Mouse (Mus musculus) left cerebral cortex, adult 18-20 months (tissue): ENCODE results near the gene Fam234a. TPM values are rescaled to one million over a fixed set of nuclear protein-coding genes. Genes with fewer than 3 reads are reported as not detected.
"Not testable (repeated sequence)": the region's sequence is repeated elsewhere in the genome, so short reads cannot be mapped to it uniquely, and the experiment has no call there.

Experiments
- DNase-seq, 2 experiments: peaks; one replicate each; pipeline ENCODE4 v3.0.0; 2021 to 2022; ENCODE audit warnings: low spot score in 2 of 2, mixed read lengths in 1 of 2
- total RNA-seq, 2 experiments: library from RNA; stranded (reverse); gene quantifications; 2 replicates each; pipeline ENCODE4 v1.2.3; 2021

Fam234a gene
- total RNA-seq, 2 experiments from 2014 or later = 14.5 to 22.1 TPM

GRCm38 (mm10) chr17:26181179-26181578, 62.9 kb downstream of the Fam234a start:
- DNase-seq = no peak

GRCm38 (mm10) chr17:26178611-26179010, 65.4 kb downstream of the Fam234a start:
- no peak for DNase-seq

- DNase-seq = not testable (repeated sequence)
These were observed 68.8 kb downstream of the Fam234a start for GRCm38 (mm10) chr17:26175248-26175647.

- no peak for DNase-seq
These were observed 76.0 kb downstream of the Fam234a start for GRCm38 (mm10) chr17:26168039-26168438.

GRCm38 (mm10) chr17:26162736-26163135, 81.3 kb downstream of the Fam234a start:
- no peak for DNase-seq

Other genes starting within 250 kb of the Fam234a start
- 10 to 100 TPM; 97.8 to 98.4 TPM for gene Rab11fip3, start 174.7 kb downstream of the Fam234a start, total RNA-seq
- gene Decr2, start 153.9 kb downstream of the Fam234a start, total RNA-seq = 10 to 100 TPM; 29.9 to 35.5 TPM
- 1 to 10 TPM; 3.2 to 3.9 TPM for gene Nme4, start 148.6 kb downstream of the Fam234a start, total RNA-seq
- 10 to 100 TPM; 13.8 to 14.0 TPM for gene Tmem8, start 130.9 kb downstream of the Fam234a start, total RNA-seq
- gene Mrpl28, start 120.7 kb downstream of the Fam234a start, total RNA-seq = 10 to 100 TPM; 64.3 to 66.9 TPM
- gene Axin1, start 105.6 kb downstream of the Fam234a start, total RNA-seq = 10 to 100 TPM; 25.1 to 27.5 TPM
- gene Pdia2, start 45.2 kb downstream of the Fam234a start, total RNA-seq = under 1 TPM in 1 of 2 experiments, not detected in 1; 0.35 TPM
- 10 to 100 TPM; 33.1 to 42.2 TPM for gene Rgs11, start 41.3 kb downstream of the Fam234a start, total RNA-seq
- gene Arhgdig, start 36.5 kb downstream of the Fam234a start, total RNA-seq = 10 to 100 TPM; 95.4 to 98.6 TPM
- gene Luc7l, start 8.7 kb upstream of the Fam234a start, total RNA-seq = 10 to 100 TPM; 79.0 to 85.3 TPM
- 10 to 100 TPM; 75.1 to 77.0 TPM for gene Neurl1b, start 170.6 kb upstream of the Fam234a start, total RNA-seq